Mouse (Mus musculus) cortical plate, adult 2 months (tissue): Measurements from ENCODE around the gene Setd1a.

Source experiments
- CTCF ChIP-seq: fragments of 200-500 bp; IDR thresholded peaks from 2 replicates; pipeline ENCODE4 v1.5.1; 2011; ENCODE audit warnings: mild to moderate bottlenecking, control low read depth, low read length; ENCODE audit not compliant: insufficient read depth; ENCODE audit errors: extremely low read depth
- POLR2A ChIP-seq: fragments of 200-500 bp; IDR thresholded peaks from 2 replicates; pipeline ENCODE4 v1.6.1; 2011; ENCODE audit warnings: mild to moderate bottlenecking, low read length, control low read depth; ENCODE audit not compliant: insufficient read depth; ENCODE audit errors: extremely low read depth

DNA sequence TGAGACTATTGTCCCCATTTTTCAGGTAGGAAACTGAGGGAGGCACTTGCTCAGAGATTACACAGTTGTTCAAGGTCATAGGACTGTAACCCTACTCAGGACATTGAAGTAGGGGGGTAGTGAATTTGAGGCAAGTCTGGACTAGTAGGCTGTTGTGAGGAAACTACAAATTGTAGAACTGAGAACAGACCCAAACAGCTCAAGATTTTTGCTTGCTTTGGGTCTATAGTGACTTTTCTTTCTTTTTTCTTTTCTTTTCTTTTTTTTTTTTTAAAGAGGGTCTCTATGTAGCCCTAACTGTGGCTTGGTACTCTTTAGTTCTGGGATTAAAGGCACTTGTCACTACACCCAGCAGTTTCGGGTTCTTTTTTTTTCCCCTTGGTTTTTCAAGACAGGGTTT is 3.9 kb upstream of the Setd1a start:
- TF ChIP-seq POLR2A (no peak), CTCF (no peak)
